Mouse (Mus musculus): ENCODE measurements around the gene Ston2.

Ston2 gene

DNA sequence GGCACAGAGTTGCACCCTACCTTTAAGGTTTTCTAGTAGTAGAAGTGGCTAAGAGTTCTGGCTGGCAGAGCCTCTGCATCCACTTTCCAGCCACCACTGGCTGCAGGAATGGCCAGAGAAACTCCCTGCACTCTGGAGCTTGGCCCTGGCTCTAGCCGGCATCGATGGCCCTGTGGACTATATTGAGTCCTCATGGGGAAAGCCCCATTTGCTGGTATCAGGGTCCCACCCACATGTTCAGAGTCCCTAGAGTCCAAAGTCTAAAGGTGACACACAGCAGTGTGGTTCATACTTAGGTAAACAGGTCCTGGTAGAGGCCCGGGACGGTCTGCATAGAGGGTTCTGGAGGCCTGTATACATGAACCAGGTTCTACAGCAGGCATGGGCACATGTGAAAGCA lies 92.0 kb downstream of the Ston2 start:
- DNase-seq: peak; percentile 74

DNA sequence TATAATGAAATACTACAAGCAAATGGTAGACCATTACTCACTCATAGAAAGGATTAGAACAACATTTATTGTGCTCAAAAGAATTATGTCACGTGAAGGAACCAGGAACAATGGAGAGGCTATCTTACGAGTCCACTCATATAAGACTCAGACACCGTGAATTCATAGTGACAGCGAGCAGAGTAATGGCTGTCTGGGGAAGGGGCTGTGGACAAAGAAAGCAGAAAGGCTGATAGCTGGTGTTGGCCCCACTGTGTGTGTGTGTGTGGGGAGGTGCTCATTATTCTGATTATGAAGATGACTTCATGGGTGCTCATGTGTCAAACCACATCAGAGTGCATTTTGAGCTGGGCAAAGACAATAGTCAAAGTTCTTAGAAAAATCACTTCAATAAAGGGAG lies 92.4 kb downstream of the Ston2 start:
- no peak for DNase-seq

DNA sequence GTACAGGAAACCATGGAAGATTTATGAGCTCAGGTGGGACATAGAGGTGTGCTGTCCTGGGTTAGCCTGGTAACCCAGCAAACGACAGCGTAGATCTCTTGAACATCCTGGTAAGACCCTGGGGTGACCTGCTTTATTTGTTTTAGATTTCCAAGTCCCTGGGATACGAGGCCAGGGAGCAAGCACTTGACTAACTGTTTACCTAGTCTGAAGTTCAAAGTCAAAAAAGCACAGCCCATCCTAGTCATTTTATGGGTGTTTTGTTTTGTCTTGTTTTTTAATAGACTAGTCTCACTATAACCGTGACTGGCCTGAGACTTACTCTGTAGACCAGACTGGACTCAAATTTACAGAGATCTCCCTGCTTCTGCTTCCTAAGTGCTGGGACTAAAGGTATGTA lies 93.4 kb downstream of the Ston2 start:
- no peak for DNase-seq

DNA sequence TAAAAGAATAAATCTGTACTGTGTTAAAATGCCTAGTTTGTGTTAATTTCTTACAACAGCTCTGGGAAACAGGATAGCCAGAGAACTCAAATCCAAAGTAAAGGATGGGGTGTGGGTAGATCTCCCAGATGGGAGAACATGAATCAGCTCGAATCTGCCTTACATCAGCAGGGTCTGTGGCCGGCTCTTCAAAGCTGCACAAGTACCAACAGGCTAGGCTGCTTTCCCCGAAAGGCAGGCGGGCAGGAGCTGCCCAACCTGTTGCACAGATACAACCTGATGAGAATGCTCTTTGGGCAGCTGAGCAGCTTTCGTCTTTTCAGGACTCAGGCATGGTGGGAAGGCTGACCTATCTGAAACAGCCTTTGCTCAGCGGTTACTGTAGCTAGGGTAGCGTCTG lies 94.6 kb downstream of the Ston2 start:
- DNase-seq: no peak

DNA sequence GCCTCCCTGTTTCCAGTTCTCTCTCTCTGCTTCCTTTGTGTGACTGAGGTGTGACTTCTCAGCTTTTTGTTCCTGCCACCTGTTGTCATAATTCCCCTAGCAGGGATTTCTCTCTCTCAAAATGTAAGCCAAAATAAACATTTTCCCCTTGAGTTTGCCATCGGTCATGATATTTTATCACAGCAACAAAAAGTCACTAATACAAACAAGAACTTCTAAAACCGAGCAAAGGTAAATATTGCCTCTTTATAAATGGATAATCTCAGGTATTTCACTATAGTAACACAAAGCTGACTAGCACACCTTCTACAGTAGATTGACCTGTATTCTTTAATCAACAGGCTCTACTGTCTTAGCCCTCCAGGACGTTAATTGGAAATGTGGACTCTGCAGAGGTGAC lies 95.2 kb downstream of the Ston2 start:
- no peak for DNase-seq

DNA sequence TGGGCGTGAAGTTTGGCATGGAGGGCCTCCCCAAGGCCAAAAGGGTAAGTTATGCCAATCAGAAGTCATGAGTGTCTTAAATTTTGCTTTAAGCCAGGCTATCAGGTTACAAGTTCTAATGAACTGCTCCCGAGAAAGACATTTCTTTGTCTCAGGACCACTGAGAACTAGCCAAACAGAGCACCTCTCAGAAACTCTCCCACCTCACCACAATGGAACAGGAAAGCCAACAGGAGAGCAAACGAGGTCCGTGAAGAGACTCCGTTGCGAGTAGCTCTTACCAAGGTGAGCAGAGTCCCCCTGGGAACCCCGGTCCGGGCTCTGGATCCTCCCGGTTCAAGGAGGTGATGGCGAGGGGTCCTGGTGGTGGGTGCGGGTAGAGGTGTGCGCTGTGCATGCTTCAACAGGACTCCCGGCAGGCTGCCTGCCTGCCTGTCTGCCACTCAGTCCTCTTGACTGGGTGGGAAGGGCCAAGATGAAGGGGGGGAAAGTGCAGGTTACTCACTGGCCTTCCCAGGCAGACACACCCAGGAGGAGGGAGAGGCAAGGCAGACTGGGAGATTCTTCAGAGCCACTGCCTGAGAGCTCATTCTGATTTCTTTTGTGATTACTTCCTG lies 102.4 kb downstream of the Ston2 start:
- no peak for DNase-seq

DNA sequence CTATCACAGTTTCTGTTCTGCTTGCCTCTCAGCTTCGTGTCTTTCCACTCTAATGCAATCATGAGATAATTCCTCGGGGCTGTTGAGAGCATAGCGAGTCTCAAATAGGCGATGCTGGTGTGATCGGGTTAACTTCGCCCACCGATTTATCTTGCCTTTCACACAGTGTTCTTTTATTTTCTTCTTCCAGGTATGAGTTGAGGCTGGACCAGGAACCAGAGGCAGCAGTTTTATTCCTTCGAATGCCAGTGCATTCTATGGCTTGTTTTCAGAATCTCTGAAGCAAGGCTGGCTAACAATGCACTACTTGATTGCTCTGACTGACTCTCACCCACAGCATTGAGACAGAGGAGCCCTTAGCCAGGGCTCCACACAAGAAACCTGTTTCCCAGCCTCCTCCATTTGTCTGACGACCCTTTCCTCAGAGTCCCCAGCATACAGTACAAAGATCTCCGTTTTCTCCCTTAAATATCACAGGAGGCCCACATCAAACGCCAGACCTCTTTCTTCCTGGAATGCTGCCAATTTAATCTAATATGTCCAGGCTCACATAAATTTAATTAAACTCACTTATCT lies 103.3 kb downstream of the Ston2 start:
- DNase-seq: no peak

DNA sequence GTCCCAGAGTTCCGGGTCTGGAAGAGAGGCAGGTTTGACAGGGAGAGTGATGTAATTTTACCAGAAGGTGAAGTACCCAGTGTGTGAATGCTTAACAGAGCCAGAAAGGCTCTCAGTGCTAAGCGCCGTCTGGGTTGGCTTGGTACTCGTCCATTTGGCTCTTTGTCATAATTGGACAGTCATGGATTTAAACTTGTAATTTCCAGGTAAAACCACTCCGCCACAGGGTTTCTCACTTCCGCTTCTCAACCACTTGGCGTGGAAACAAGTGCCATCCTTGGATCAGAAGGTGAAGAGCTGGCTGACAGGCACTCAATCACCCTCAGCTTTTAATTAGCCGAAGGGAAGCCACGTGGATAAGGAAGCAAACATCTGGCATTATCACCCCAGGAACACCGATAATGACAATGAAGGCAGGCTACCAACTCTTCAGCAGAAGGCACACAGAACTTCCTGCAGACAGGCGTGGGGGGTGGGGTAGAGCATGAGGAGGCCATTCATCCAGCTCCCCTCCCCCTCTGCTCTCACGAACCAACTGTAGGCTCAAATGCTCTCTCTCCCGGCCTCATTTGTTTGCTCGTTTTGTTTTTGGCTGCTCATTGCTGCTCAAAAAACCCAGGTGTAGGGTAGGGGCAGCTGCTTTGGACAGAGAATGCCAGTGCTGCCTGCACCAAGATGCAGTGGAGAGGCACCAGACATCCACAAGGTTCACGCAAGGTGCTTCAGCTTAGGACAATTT lies 103.9 kb downstream of the Ston2 start:
- DNase-seq: no peak

DNA sequence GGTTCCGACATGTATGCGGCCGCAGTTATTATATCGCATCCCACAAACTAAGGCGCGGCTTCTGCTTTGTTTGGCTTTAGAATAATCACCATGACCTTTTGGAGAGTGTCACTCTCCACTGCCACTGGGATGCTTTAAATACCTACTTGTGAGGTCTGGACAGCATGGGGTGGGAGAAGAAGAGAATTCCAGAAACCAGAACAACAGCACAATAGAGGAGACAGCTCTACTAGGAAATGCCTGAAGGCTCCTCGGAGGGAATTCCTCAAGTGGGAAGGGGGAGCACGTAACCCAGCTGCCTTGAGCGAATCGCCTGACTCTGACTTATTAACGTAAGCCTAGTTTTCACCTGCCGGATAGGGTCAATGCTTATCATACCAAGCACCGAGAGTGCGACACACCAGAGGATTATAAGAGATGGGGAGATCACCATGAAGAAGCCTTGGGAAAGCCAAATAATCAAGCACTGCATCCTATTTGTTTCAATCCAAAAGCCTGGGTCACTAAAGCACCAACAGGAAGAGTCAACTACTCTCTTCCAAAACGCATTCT lies 104.6 kb downstream of the Ston2 start:
- DNase-seq: no peak

DNA sequence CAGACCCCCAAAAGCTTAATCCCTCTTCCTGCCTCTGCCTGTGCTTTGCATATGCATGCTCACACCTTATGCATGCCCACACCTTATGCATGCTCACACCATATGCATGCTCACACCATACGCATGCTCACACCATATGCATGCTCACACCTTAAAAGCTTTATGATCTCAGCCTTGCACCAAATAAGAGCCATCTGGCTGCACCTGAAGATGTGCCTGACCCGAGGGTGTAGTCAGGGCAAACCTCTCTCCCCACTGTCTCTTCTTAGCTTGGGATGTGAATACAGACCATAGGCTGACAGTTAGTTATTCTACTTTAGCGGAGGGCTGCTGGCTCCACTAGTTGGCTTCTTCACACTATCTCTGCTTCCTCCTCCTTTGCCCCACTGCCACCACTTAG lies 105.1 kb downstream of the Ston2 start:
- no peak for DNase-seq

DNA sequence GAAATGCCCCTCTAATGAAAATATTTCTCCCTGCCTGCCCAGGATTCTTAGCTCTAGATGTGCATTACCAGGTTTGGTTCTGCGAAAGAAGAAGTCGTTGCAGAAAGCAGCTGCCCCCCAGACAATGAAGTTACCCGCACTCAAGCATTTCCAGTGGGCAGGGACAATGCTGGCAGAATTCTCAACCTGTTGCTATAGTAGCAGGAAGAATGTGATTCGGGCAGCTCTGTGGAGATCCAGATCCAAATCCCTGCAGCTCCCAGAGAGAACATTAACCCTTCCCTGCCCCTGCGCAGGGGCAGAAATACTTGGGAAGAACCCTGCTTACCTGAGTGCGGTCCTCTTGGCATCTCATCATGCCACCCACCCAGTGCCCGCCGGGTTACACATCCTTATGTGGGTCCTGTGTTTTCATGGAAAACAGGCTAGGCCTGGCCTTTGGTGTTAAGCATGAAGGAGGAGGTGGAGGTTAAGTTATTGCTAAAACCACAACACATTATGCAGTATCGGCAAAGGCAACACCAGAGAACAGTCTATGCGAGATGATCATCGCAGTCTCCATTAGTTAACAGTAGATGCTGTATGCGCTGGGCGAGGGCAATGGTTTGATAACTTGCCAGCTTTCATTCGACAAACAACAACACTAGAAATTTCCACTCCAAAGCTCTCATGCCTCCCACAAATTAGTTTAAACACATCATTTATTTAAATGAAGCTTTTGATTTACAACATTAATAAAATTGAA lies 108.7 kb downstream of the Ston2 start:
- DNase-seq: no peak

DNA sequence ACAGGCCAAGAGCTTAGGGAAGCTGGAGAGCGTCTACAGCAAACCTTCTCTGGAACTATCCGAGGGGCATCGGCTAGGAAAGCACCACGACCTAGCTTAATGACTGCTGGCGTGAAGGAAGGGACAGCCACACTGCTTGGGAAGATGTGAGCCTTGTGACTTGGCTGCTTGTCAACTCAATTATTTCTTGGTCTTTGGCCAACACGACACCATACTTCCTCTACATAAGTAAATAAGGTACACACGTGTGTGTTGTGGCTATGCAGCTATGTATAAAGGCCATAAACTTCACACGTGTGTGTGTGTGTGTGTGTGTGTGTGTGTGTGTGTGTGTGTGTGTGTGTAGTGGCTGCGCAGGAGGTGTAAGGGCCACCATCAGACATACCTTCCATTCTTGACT lies 112.2 kb downstream of the Ston2 start:
- no peak for DNase-seq

DNA sequence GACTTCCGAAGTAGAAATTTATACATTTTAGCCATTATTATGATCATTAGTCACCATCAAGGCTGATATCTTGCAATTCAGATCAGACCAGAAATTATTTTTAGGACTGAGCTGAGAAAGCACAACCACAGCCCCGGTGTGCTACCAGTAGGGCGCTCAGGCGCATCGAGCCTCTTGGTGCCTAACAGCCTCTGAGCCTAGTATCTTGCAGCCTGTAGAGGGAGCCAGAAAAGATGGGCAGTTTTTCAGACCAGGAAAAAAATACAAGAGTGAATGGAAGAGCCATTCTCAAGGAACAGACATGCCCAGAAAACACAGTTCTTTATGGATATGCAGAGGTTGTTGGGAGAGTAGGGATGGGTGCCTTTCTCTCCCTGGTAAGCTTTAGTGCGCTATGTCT lies 115.0 kb downstream of the Ston2 start:
- no peak for DNase-seq

DNA sequence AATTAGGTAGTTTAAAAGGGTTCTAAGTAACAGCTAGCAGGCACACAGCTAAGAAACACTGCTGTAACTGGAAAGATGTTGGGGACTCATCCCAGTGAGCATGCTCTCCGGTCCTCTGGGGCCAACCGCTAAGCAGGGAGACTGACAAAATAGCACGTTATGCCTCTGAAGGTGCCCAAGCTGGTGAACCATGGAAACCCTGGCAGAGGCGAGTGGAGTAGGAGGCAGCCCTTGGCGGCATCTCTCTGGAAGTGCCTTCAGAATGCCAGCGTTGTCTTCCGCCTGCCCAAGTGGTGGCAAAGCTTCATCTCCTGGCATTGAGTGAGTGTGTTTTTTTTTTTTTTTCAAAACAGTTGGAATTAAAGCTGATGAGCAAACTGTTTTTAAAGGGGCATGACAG lies 115.7 kb downstream of the Ston2 start:
- no peak for DNase-seq

DNA sequence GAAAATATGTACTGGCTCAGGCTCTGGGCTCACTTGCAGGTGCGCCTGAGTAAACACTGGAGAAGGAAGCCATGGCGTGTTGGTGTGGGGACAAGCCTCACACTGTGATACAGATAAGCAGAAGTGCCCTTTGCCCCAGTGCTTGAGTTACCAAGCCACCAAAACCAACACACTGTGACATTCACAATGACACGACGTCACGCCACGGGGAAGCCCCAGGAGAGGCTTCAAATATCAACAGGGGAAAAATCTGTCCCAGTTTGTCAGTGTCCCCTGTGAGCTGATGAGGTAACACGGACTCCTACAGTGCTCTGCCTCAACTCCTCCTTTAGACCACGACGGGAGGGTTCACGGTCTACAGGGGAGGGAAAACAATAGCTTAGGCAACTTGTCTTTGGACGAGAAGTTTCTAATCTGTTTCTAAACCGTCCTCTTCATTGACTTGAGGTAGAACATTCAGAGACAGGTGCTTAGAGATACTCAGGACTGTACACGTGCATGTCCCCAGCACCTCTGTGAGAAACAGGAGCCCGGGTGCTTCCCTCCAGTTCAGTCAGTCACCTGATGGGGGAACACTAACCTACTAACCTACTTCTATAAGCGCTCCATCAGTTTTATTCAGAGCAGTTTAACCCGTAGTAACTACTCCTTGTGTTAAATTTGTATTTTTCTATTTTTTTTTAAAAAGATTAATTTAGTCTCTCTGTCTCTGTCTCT lies 119.5 kb downstream of the Ston2 start:
- DNase-seq: no peak

DNA sequence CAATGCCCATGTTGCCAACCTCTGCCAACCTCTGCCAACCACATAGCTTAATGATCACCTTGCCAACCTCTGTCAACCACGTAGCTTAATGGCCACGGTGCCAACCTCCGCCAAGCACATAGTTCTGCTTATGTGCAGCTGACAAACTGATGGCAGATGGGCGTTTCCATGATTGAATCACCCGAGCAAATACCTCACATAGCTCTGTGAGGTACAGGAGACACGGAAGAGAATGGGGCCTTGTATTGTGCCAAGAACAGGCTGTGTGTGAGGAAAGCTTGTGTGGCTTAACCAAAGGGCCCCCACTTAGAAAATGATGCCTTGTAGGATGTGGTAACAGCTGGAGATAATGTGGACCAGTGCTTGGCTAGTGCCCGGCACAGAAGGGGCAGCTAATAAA lies 120.4 kb downstream of the Ston2 start:
- DNase-seq: no peak

DNA sequence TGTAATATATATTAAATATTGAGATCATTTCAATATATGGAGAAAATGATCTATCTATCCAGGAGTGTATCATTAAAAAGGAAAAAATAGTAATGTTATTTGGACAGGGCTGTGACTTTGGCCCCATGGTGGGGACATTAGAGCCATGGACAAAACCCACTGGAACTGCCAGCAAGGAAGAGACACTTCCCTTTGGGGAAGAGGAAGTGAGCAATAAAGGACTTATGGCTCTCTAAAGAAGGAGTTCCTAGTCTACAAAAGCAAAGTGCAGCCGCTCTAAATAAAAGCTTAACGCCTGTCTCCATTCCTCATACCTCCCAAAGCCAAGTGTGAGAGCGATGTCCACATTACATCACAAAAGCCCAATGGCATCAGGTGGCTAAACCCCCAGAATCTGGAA lies 121.6 kb downstream of the Ston2 start:
- DNase-seq: no peak

DNA sequence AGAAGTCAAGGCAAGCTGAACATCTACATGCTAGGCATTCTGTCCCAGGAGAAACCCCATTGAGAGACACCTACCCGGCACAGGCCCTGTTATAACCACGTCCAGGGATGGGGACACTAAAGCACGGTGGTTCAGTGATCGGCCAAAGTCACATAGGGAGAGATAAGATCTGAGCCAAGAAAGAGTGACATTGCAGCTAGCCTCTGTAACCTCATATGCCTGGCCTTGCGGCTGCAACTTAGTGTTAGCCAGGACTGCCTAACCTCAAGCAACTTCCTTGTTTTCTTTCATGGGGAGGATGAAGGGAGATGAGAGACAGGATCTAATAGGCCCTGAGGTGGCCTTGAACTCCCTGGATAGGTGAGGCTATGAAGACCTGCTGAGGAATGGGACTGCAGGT lies 122.8 kb downstream of the Ston2 start:
- DNase-seq: no peak

DNA sequence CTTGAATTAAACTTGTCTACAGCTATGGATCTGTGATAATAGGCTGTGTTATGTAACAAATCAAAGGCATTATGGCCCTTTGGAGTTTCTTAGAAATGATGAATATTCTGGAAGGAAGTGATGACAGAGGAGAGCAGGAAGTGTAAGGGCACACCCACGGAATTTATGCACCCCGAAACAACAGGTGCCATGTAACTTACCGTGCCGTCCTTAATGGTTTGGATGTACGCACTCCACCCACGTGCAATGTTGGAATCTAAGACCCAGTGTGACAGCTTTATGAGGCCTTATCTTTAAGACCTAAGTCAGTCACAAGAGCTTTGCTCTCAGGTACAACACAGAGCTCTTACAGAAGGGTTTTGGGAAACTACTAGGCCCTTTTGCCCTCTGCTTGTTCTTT lies 124.9 kb downstream of the Ston2 start:
- DNase-seq: no peak

DNA sequence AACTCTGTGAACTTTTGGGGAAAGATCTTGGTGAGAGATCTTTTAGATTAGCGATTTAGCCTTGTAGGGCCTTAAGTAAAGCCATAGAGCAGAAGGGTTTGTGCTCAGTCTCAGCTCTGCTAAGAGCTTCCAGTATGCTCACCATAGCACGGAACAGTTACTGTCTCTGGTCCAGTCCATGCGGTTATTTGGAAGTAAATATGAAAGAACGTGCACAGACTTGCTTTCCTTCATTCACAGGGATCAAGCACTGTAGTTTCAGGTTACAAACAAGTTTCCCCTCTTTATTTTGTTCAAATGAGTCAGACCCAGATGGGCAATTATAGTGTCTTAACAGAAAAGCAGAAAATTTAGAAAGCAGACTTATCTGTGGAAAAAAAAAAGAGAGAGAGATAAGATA lies 125.3 kb downstream of the Ston2 start:
- no peak for DNase-seq

DNA sequence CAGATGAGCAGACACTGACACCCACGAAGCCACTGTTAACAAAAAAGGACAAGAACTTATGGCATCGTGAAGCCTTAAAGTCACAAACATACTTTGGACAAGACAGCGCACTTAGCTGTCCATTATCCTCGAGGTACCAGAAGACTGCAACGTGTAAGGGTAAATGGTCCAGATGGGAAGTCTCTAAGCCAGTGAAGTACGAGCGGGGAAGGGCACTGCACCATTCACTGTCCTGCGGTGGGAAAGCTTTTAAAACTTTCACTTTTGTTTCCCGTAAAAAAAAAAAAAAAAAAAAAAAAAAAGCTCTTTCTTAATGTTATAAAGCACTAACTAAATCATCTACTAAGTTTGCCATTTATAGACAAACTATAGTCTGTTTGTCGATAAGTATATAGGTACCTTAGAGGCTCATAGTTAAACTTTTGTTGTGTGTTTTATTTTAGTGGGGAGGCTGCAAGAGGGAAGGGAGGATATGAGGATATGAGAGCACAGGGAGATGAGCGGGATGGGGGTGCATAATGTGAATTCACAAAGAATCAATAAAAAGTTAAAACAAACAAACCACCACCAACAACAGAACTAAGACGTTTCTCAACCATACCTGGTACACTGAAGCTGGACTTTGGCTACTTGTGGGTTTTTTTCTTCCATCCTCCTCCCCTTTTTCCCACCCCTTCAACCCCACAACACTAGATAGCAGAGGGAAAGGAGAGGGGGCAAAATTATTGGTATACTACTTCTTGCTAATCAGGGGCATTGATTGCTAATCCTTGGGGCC lies 127.4 kb downstream of the Ston2 start:
- DNase-seq: no peak
